Mouse (Mus musculus): ENCODE measurements around the gene Ttf2. TPM values are rescaled to one million over a fixed set of nuclear protein-coding genes. Genes with fewer than 3 reads are reported as not detected.

The Ttf2 gene
- polyA plus RNA-seq, 1 experiment: 3.2 TPM

GRCm38 (mm10) chr3:100925176-100925575 lies 44.3 kb downstream of the Ttf2 start:
- Histone ChIP-seq H3K4me3 (ENCODE audit: insufficient read depth, low read depth, low read length) (no peak overlapping the region), H3K36me3 (ENCODE audit: control insufficient read depth, insufficient read depth, low read length) (no peaks in the 10 kb centered on the region), H3K27ac (ENCODE audit: insufficient read depth, low read depth, low read length) (no peak overlapping the region), H3K4me1 (ENCODE audit: control insufficient read depth, insufficient read depth, low read length) (no peaks in the 10 kb centered on the region), H3K27me3 (replicated peaks; ENCODE audit: control insufficient read depth, insufficient read depth, low read length) (no peaks in the 10 kb centered on the region)
- TF ChIP-seq CTCF (conservative IDR thresholded peaks at IDR 0.05; ENCODE audit: insufficient read depth, insufficient read length, low read depth, low read length) (no peak), POLR2A (IDR thresholded peaks at IDR 0.05; ENCODE audit: low read depth, low read length) (no peak)
- DNase-seq: no peak
- 77% methylated on average over 16 of the region's 16 CpGs for WGBS

- TF ChIP-seq POLR2A (IDR thresholded peaks at IDR 0.05; ENCODE audit: low read depth, low read length): no peak
- no peak for TF ChIP-seq CTCF (conservative IDR thresholded peaks at IDR 0.05; ENCODE audit: insufficient read depth, insufficient read length, low read depth, low read length)
- no peak for DNase-seq
- Histone ChIP-seq H3K27ac (ENCODE audit: insufficient read depth, low read depth, low read length) (no peak overlapping the region), H3K4me1 (ENCODE audit: control insufficient read depth, insufficient read depth, low read length) (no peaks in the 10 kb centered on the region), H3K4me3 (ENCODE audit: insufficient read depth, low read depth, low read length) (no peak overlapping the region), H3K36me3 (ENCODE audit: control insufficient read depth, insufficient read depth, low read length) (no peaks in the 10 kb centered on the region), H3K27me3 (replicated peaks; ENCODE audit: control insufficient read depth, insufficient read depth, low read length) (no peaks in the 10 kb centered on the region)
- WGBS: 74% methylated on average over 6 of the region's 6 CpGs
These were observed 45.3 kb downstream of the Ttf2 start for GRCm38 (mm10) chr3:100924065-100924732.

GRCm38 (mm10) chr3:100922506-100923375 lies 46.7 kb downstream of the Ttf2 start:
- no peak overlapping the region for H3K27ac ChIP-seq (ENCODE audit: insufficient read depth, low read depth, low read length)
- no peak for DNase-seq
- peak overlapping the region; percentile 52 for H3K4me3 ChIP-seq (ENCODE audit: insufficient read depth, low read depth, low read length)
- 29% methylated on average over 28 of the region's 28 CpGs for WGBS
- H3K4me1 ChIP-seq (ENCODE audit: control insufficient read depth, insufficient read depth, low read length): no peaks in the 10 kb centered on the region
- no peaks in the 10 kb centered on the region for H3K36me3 ChIP-seq (ENCODE audit: control insufficient read depth, insufficient read depth, low read length)
- TF ChIP-seq CTCF (conservative IDR thresholded peaks at IDR 0.05; ENCODE audit: insufficient read depth, insufficient read length, low read depth, low read length) (no peak), POLR2A (IDR thresholded peaks at IDR 0.05; ENCODE audit: low read depth, low read length) (no peak)
- H3K27me3 ChIP-seq (replicated peaks; ENCODE audit: control insufficient read depth, insufficient read depth, low read length): no peaks in the 10 kb centered on the region

- H3K27ac ChIP-seq (ENCODE audit: insufficient read depth, low read depth, low read length): peak within 1 kb of the TSS; percentile 68
- no peak for TF ChIP-seq POLR2A (IDR thresholded peaks at IDR 0.05; ENCODE audit: low read depth, low read length)
- no peak for TF ChIP-seq CTCF (conservative IDR thresholded peaks at IDR 0.05; ENCODE audit: insufficient read depth, insufficient read length, low read depth, low read length)
- peak; percentile 100 for DNase-seq
These were observed 47.5 kb downstream of the Ttf2 start, which contains the start of gene Trim45 for GRCm38 (mm10) chr3:100921825-100922505. TSS of gene Trim45 (plus strand) at chr3:100922202.

DNA sequence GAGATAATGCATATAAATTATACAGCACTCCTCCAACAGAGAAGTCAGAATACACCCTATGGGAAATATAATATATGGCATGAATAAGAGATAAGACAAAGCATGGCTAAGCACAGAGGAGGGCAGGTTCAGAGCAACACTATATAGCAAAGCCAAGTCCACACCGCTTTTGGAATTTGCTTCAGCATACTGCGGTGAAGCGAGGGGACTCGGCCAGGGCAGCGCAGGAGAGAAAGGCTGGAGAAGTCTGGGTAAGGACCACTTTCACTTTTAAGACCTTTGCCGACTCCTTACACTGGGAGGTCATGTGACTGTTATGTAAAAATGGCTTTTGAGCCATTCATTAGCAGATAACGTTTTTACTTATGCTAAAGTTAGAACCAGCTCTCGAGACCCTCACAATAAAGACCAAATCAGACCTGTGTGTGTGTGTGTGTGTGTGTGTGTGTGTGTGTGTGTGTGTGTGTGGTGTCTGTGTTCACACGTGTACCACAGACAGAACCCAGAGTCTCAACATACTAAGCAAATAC lies 48.8 kb downstream of the Ttf2 start:
- no peak for TF ChIP-seq CTCF (conservative IDR thresholded peaks at IDR 0.05; ENCODE audit: insufficient read depth, insufficient read length, low read depth, low read length)
- TF ChIP-seq POLR2A (IDR thresholded peaks at IDR 0.05; ENCODE audit: low read depth, low read length): no peak
- Histone ChIP-seq H3K27me3 (replicated peaks; ENCODE audit: control insufficient read depth, insufficient read depth, low read length) (no peaks in the 10 kb centered on the region), H3K4me3 (ENCODE audit: insufficient read depth, low read depth, low read length) (no peak overlapping the region), H3K4me1 (ENCODE audit: control insufficient read depth, insufficient read depth, low read length) (no peaks in the 10 kb centered on the region), H3K36me3 (ENCODE audit: control insufficient read depth, insufficient read depth, low read length) (no peaks in the 10 kb centered on the region), H3K27ac (ENCODE audit: insufficient read depth, low read depth, low read length) (no peak overlapping the region)
- 78% methylated on average over 9 of the region's 9 CpGs for WGBS
- DNase-seq: no peak

More at GRCm38 (mm10) chr3:100921825-100922505, 47.5 kb downstream of the Ttf2 start, which contains the start of gene Trim45:
- Histone ChIP-seq H3K4me1 (ENCODE audit: control insufficient read depth, insufficient read depth, low read length) (no peaks in the 10 kb centered on the region), H3K36me3 (ENCODE audit: control insufficient read depth, insufficient read depth, low read length) (no peaks in the 10 kb centered on the region), H3K27me3 (replicated peaks; ENCODE audit: control insufficient read depth, insufficient read depth, low read length) (no peaks in the 10 kb centered on the region), H3K4me3 (ENCODE audit: insufficient read depth, low read depth, low read length) (peak within 1 kb of the TSS; percentile 72)
- under 1% methylated on average over 39 of the region's 39 CpGs for WGBS

GRCm38 (mm10) chr3:100916844-100917243 lies 52.6 kb downstream of the Ttf2 start:
- Histone ChIP-seq H3K36me3 (ENCODE audit: control insufficient read depth, insufficient read depth, low read length) (no peaks in the 10 kb centered on the region), H3K4me3 (ENCODE audit: insufficient read depth, low read depth, low read length) (no peak overlapping the region), H3K4me1 (ENCODE audit: control insufficient read depth, insufficient read depth, low read length) (no peaks in the 10 kb centered on the region), H3K27me3 (replicated peaks; ENCODE audit: control insufficient read depth, insufficient read depth, low read length) (no peaks in the 10 kb centered on the region), H3K27ac (ENCODE audit: insufficient read depth, low read depth, low read length) (no peak overlapping the region)
- DNase-seq: peak; percentile 57
- WGBS: 12% methylated on average over 7 of the region's 7 CpGs
- TF ChIP-seq POLR2A (IDR thresholded peaks at IDR 0.05; ENCODE audit: low read depth, low read length): no peak
- 0 out of 2 replicates have a peak, but pooled peaks have one; percentile 14 for TF ChIP-seq CTCF (conservative IDR thresholded peaks at IDR 0.05; ENCODE audit: insufficient read depth, insufficient read length, low read depth, low read length)

Data from kidney, adult 2 months (tissue).